Mouse (Mus musculus) megakaryocyte progenitor cell, adult 5-6 weeks (primary cell): ENCODE results near the gene Gna13. TPM values are rescaled to one million over a fixed set of nuclear protein-coding genes. Genes with fewer than 3 reads are reported as not detected.

ENCODE experiments used
- ATAC-seq: replicated peaks from 2 replicates; pipeline ENCODE4 v1.8.0; 2016; ENCODE audit warnings: mild to moderate bottlenecking, moderate TSS enrichment, inconsistent platforms; ENCODE audit not compliant: poor library complexity
- total RNA-seq, 2 experiments: library from RNA; stranded (forward) in 1 of 2; stranded (reverse) in 1 of 2; fragments of 157-497, 149-512 nt in 1 of 2; fragments of 200-1000 nt in 1 of 2; gene quantifications; 2 replicates each; pipeline versions ENCODE4 v1.2.3 to v1.2.4; 2015 to 2017

Gna13 gene
- total RNA-seq, 2 experiments from 2014 or later, result 42.8 to 50.4 TPM

DNA sequence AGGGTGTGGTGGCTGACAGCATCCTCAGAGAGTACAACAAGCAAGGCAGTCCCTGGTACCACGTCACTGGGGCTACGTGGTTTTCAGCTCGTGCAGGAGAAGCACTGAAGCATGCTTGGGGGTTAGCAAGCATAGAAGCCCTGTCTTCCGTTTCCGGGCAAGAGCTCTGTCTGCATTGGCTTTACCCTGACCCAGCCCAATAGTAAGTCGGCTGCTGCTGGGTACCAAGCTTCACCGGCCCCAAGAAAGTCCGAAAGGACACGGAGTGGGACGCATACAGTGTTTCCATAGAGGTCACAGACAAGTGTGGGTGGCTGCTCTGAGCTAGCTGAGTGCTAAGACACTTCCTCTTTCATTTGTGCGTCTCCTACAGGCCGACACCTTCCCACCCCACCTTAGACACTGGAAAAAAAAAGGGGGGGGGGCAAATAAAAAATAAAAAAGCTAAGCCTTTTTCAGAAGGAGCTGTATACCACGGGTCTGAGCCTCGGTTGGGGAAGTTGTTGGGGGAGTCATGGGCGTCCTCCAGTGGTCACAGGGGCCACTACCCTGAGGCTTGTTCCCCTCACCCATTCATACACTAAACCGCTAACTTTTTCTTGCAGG lies 57.4 kb downstream of the Gna13 start:
- peak; percentile 61 for ATAC-seq

DNA sequence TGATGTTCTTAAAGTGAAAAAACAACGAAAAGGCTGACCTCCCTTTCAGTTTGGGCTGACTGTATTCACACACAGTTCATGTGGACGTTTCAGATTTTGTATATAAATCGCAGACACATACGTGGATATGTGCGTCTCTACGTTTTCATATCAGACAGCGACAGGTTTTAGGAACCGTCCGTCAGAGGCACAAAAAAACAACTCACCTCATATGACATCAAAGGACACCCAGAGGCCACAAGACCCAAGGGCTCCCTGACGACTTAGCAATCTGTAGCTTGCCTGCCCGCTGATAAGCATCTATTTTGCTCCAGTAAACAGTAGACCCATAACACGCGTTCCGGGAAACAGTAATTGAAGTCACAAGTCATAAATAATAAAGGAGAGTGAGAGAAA lies 57.9 kb downstream of the Gna13 start:
- peak; percentile 18 for ATAC-seq

DNA sequence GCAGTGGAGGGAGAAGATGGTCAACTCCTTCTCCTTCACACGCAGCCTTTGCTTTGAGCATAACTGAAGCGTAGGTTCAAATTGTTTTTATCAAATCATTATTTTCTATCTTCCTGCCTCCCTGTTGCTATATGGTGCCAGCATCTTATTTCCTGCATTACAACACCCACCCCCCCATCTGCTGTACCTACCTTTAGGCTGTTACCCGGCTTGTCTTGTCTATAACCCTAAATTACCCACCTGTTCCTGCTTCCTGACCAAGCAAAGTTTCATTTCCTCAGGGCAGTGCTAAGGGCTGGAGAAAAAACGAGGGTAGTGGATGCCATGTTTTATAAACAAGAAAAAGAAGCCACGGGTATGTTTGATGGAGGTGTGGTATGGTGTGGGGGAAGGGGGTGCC lies 58.6 kb downstream of the Gna13 start:
- no peak for ATAC-seq

DNA sequence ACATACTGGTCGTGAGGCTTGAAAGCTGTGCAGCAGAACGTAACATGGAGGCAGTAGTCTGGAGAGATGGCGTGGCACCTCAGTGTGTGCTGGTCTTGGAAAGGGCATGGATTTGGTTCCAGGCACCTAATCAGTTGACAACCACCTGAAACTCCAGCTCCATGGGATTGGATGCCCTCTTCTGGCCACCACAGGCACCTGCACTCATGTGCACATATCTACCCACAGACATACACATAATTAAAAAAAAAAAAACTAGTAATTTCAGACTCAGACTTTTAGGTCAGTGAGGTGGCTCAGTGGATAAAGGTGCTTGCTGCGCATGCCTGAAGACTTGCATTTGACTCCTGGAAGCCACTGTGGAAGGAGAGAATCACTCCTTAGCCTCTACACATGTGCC lies 59.6 kb downstream of the Gna13 start:
- ATAC-seq, result no peak

DNA sequence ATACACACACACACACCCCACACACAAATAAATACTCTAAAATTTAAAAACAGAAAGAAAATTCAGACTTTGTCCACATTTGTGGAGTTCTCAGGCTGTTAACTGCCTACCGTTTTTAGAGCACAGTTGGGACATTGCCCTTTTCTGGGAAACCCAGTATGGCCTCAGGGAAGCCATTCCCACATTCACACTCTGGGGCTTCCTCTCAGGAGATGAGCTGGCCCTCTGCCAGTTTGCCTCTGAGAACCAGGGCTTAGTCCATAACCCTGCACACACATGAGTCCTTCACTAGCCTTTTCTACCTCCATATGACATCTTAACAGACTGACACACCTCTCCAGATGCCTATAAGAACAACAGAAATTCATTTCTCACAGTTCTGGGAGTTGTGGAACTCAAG lies 60.7 kb downstream of the Gna13 start:
- ATAC-seq, result no peak

DNA sequence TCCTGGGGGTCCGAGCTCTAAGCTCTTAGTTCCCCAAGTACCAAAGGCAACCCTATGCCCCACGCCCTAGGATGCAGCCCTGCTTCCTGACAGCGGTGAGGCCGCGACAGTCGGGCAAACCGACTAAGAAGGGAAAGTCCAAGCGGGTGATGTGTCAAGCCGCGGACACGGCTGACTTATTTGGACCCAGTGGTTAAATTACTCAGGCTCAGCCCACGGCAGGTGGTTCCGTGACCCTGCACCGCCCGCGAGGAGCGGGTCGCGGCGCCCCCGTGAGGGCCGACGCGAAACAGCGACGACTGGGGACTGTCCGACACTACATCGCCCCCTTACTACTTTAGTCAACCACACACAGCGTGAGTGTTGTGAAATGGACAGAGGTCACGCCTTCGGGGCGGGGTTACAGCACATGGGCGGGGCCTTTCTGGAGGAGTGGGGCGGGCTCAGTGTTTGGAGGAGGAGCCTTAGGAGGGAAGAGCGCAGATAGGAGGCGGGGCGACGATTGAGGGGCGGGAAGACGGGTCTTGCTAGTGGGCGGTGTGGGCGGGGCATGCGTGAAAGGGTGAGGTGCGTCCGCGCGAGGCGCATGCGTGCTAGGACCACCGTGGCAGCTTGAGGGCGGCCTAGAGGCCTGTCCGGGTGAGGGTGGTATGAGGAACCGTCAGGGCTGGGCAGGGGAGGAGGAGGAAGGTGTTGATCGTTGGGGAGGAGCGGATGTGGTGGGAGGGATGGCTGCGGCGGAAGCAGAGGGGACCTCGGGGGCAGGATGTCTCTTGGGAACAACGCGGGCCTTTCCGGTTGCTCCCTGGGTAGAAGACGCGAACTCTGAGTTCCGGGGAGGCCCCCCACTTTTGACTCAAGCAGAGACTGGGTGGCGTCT lies 63.0 kb downstream of the Gna13 start, which contains the start of gene Amz2:
Gene Amz2, plus strand, starts transcription at position 555 of the 880 bp plus-strand sequence.
- ATAC-seq, result peak; percentile 83

DNA sequence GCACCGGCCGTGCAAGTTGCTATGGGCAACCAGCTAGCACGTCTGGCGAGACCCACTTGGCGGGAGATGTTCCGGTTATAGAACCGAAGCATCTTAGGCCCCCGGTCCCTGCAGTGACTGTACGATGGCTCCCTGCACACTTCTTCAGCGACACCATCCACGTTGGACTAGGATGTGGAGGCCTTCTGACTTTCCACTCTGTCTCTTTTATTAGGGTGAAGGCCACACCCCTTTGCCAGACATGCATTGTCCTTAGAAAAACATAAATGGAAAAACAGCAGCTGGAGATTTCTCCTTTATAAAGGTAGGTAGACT lies 63.6 kb downstream of the Gna13 start:
- no peak for ATAC-seq

DNA sequence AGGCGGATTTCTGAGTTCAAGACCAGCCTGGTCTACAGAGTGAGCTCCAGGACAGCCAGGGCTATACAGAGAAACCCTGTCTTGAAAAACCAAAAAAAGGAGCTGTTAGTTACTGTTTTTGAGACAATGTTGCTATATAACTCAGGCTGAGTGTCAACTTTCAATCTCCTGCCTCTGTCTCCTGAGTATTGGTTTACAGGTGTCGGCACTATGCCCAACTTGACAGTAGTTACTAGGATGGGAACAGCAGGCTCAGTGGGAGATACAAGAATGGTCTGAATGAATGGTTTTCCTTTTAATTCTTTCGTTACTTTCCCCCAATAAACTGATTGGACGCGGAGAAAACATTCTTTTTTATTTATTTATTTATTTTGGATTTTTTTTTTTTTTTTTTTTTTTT lies 64.7 kb downstream of the Gna13 start:
- ATAC-seq, result no peak

DNA sequence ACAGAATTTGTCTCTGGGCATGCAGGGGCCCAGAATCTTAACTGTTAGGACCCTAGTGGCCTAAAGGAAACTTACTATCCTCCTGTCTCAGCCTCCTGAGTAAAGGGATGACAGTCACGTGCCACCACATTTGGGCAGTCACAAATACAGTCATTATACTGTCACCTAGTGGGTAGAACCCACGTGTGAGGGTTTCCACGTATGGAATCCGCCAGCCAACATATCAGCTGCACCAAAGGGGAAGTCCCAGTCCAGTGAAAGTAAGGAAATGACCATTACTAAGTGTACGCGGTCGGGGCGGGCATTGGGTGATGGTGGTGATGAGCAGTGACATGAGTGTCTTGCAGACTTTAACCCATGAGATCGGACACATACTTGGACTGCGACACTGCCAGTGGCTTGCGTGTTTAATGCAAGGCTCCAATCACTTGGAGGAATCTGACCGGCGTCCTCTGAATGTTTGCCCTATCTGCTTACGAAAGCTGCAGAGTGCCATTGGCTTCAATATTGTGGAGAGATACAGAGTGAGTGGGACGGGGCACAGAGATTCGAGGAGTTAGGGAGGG lies 71.7 kb downstream of the Gna13 start:
- peak; percentile 50 for ATAC-seq

DNA sequence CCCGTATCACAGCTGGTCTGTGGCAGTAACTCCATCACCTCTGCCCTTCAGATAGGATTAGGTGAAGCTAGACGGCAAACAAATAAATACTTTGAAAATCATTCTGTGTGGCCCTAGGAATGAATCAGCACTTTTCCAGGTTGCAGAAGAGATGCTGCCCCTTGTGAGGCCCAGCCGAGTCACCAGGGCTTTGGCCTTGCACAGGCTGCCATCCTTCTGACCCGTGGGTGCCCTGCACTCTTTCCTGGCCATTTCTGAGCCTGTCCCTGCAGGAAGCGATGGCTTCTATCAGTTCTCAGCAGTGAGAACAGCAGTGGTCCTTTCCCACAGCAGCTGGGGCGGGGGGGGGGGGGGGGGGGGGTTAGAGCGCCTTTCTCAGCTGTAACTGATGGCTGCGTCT lies 74.3 kb downstream of the Gna13 start:
- ATAC-seq, result no peak

DNA sequence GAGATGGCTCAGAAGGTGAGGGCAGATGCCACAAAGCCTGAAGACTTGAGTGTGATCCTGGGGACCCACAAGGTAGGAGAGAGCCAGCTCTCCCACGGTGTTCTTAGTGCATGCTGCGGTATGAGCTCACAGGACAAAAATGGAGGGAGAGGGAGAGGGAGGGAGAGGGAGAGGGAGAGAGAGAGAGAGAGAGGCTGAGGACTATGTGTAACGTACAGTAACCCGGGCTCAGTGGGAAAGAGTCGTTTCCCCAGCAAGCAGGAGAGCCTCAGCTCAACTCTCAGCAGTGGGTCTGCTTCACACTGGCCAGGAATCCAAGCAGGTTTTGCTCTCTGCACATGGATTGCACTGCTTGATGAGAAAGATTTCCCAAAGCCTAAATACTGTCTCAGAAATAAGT lies 76.6 kb downstream of the Gna13 start:
- no peak for ATAC-seq

DNA sequence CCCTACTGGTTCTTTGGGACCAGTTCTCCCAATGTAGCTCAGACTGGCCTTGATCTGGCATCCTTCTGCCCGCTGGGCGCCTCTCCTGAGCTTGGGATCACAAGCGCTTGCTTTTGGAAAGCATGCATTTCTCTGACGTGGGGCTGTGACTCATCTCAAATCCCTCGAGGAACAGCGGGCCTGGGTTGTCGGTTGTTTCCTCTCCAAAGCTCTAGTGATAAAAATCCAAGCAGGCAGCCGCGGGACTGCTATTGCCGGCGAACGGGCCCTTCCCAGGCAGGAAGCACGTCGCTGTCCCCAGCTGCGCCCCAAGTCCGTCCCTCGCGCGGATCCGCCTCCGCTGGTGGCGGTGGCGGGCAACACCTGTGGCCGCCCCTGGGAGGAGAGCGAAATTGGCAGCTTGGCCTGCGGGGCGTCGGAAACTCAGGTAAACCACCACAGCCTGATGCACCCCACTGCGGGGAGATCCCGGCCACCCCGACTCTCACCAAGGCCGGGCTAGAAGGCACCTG lies 77.3 kb downstream of the Gna13 start:
- ATAC-seq, result peak; percentile 76

DNA sequence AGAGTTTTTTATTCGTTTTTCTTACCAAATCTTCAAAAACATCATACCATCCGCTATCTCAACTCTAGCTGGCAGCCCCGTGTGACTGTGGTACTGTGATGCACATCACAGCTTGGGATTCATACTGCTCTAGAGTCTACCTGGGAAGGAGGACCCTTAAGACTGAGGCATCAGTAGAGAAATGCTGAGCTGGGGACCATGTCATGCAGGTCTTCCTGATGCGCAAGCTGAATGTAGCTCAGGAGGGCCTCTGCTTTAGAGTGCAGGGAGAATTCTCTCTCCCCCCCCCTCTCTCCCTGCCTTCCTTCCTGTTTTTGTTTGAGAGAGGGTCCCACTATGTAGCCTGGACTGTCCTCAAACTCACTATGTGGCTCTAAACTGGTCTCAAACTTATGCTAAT lies 78.0 kb downstream of the Gna13 start:
- ATAC-seq, result no peak

DNA sequence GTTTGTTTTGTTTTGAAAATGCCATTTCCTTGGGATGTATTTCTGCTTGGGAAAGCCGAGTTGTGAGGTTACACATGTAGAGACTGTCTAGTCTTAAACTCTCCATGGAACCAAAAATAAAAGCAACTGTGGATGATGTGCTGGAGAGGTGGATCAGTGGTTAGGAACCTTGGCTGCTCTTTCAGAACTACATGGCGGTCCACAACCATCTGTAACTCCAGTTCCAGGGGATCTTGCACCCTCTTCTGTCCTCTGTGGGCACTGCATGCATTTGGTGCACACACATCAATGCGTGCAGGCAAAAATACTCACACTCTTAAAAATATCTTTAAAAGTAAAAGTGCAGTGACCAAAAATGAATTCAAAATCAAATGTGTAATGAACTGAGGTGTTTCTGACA lies 78.5 kb downstream of the Gna13 start:
- peak; percentile 68 for ATAC-seq

DNA sequence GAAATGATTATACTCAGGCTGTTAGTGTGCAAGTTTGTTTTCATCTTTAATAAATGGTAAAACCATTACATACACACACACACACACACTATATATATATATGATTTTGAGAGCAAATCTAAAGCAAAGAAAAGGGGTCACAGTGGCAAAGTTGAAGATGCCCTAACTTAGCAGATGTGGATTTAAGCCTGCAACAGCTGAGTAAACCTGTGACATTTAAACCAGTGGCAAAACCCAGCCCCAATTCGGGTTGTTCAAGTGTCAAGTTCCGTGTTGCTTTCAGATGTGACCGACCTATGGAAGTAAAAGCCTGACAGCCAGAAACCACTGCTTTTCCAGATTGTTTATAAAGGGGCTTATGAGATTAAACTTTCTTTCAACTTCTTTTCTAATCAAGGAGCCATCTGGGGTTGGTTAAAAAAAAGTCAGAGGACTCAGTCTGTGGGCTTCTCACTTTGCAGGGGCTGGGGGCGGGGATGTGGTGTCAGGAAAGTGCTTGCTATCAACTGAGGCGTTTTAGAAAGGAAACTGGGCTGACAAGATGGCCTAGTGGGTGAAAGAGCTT lies 79.6 kb downstream of the Gna13 start:
- ATAC-seq, result no peak

DNA sequence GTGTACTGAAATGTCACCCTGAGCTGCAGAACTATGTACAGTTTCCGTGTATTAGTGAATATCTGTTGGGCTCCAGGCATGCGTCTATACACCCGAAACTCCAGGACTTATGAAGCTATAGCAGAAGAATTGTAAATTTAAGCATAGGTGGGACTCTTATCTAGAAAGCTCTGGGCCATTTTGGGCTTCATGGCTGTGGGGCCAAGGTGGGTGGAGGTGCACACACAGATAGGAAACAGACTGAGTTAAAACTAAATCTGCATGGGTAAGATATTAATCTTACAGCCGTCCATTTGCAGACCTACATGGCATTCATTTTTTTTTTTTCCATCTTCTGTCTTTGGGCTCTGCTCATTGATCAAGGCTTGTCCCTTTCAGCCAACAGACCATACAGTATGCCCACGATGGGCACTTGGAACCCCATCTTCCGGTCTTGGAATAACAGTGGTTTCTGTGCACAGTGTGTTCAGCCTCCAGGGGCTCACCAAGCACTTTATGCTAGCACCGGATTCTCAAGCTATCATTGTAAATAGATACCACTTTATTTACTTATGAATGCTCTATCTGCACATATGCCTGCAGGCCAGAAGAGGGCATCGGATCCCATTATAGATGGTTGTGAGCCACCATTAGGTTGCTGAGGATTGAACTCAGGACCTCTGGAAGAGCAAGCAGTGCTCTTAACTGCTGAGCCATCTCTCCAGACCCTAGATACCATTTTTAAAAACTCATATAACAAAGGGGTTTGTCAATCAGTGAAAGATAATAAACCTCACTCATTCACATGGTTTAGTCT lies 81.0 kb downstream of the Gna13 start:
- no peak for ATAC-seq

DNA sequence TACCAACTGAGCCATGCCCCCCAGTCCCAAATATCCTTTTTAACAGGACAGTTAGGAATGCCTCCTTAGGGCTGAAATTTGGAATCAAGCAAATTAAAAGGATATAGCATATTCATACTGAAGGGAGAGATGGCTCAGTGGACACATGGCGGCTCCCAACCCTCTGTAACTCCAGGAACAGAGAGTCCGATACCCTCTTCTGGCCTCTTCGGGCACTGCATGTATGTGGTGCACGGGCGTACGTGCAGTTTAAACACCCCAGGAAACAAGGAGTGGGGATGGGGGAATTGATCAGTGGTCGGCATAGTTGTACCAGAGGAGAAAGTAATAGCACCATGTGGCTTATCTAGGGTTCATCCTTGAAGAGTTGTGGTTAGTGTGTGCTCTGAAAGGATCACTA lies 82.0 kb downstream of the Gna13 start:
- peak; percentile 46 for ATAC-seq

DNA sequence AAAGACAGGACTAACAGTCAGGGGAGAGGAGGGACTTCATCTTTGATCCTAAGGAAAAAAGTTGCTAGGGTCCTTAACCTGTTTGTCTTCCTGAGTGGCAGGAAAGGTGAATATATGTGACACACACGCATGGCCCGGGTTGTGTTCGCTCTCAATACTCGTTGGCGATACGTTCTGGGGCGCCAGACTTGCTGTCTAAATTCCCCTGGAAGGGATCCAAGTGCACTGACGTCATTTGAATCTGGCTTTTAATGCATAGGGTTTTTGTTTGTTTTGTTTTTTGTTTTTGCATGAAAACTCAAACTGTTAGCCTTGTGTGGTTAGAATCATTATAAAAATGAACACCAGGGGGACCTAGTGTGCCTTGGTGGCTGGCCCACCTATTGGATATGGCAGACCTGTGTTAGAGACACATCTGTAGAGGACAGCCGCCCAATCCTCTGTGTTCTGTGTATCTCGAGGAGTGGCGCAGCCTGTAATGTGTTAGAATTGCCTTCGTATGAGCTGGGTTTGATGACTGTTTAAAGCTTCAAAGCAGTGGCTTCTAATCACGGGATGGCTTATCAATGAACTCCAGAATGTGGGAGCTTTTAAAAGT lies 82.9 kb downstream of the Gna13 start:
- ATAC-seq, result peak; percentile 81
